Mouse (Mus musculus): ENCODE results near the gene Pdzk1ip1. TPM values are rescaled to one million over a fixed set of nuclear protein-coding genes. Genes with fewer than 3 reads are reported as not detected.

The Pdzk1ip1 gene
- total and polyA plus RNA-seq, 3 experiments: 0.55 TPM; not detected in 2

DNA sequence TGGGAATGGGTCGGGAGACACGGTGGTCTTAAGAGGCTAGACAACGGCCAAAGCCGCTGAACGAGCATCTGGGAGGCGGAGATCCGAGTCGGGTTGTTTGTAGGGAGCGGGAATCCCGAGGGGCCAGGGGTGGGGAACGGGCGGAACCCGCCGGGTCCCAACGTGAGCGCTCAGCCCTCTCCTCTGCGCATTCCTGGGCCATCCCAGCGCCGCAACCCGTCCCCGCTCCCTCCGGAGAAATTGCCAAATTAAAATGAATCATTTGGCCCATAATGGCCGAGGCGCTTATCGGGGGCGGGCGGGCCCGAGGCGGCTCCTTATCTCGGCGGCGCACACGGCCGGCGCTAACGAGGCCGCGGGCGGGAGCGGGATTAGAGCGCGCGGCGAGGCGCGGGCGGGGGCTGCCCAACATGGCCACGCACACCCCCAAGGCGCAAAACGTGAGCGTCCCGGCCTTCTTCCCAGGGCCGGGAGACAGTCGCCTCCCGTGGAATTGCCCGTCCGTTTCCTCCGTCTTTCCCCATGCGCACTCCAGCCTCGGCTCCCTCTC, 32.1 kb upstream of the Pdzk1ip1 start, which contains the start of gene Tal1:
Gene Tal1, plus strand, starts transcription at position 56 of the 550 bp plus-strand sequence.
- Histone ChIP-seq H3K27ac (ENCODE audit: insufficient read depth, low read depth) (no peak within 1 kb of the TSS), H3K4me1 (ENCODE audit: control insufficient read depth in 1 of 2, insufficient read depth in 2 of 2) (no peaks in the 10 kb centered on the region), H3K27me3 (replicated peaks) (peaks cover 83% of the 10 kb centered on the region), H3K9ac (ENCODE audit: insufficient read depth, low read depth) (no peak within 1 kb of the TSS), H3K4me3 (replicated peaks in 1 of 3; ENCODE audit: low read depth in 2 of 3, low read length in 2 of 3, poor library complexity in 1 of 3) (peak within 1 kb of the TSS in 1 of 3 experiments; percentile 9), H3K9me3 (replicated peaks; ENCODE audit: low read length) (peaks cover 8% of the 10 kb centered on the region), H3K4me2 (ENCODE audit: insufficient read depth, low read depth, poor library complexity, severe bottlenecking) (peak within 1 kb of the TSS; percentile 32), H3K36me3 (replicated peaks in 1 of 2; ENCODE audit: control insufficient read depth in 1 of 2, insufficient read depth in 1 of 2, low read length in 1 of 2) (no peaks in the 10 kb centered on the region), H3K79me2 (replicated peaks; ENCODE audit: control insufficient read depth, extremely low read depth, insufficient read depth, poor library complexity, severe bottlenecking) (no peaks in the 10 kb centered on the region)
- DNase-seq (ENCODE audit: extremely low read depth): no peak
- TF ChIP-seq MEF2A (IDR thresholded peaks at IDR 0.05; ENCODE audit: borderline replicate concordance, low read depth, low read length) (no peak), ELF1 (IDR thresholded peaks at IDR 0.05; ENCODE audit: low read depth, low read length) (no peak)
- in situ Hi-C loops (cut with MboI; ENCODE audit: low pct_ligation_motif_present, low pct_unique_long_range_greater_than_20kb, low sequenced_read_pairs): no loop called here
- dilution Hi-C loops (cut with MboI; ENCODE audit: extremely low pct_ligation_motif_present, extremely low pct_unique_long_range_greater_than_20kb, low sequenced_read_pairs): no loop called here

DNA sequence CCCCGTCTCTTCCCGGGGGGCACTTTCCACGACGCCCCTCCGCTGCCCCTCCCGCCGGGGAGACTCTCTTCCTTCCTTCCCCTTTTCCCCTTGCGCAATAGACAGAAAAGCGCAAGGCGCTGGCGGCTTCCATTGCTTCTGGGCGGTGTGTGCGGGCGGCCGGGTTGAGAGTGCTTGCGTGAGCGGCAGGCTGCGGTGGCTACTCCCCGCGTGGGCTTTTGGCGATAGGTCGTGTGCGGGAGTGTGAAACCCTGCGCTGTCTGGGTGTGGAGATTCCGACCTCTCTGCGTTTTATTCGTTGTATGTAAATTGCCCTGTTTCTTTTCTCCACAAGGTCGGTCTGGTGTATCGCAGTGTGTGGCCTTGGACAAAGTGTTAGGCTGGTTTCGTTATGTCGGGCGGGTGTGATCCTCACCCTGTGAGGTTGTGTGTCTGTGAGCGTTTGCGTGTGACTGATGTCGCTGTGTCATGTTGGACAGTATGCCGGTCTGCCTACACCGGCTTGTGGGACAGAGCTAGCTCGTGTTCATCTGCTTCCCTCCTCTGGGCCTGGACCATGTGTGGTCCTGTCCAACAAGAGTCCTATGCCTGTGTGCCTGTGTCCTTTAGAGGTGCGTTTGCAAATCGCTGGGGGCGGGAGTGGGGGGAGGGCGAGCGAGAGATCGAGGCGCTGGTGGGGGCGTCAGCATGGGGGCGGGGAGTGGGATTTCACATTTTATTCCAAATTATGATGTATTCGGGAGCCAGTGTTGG, 31.4 kb upstream of the Pdzk1ip1 start:
- Histone ChIP-seq H3K27me3 (replicated peaks) (peaks cover 81% of the 10 kb centered on the region), H3K36me3 (replicated peaks in 1 of 2; ENCODE audit: control insufficient read depth in 1 of 2, insufficient read depth in 1 of 2, low read length in 1 of 2) (no peaks in the 10 kb centered on the region), H3K4me1 (ENCODE audit: control insufficient read depth in 1 of 2, insufficient read depth in 2 of 2) (no peaks in the 10 kb centered on the region), H3K79me2 (replicated peaks; ENCODE audit: control insufficient read depth, extremely low read depth, insufficient read depth, poor library complexity, severe bottlenecking) (no peaks in the 10 kb centered on the region), H3K4me3 (replicated peaks in 1 of 3; ENCODE audit: low read depth in 2 of 3, low read length in 2 of 3, poor library complexity in 1 of 3) (peak overlapping the region in 1 of 3 experiments; percentile 9), H3K9ac (ENCODE audit: insufficient read depth, low read depth) (no peak overlapping the region), H3K9me3 (replicated peaks; ENCODE audit: low read length) (peaks cover 8% of the 10 kb centered on the region), H3K27ac (ENCODE audit: insufficient read depth, low read depth) (no peak overlapping the region), H3K4me2 (ENCODE audit: insufficient read depth, low read depth, poor library complexity, severe bottlenecking) (peak overlapping the region; percentile 32)
- no peak for DNase-seq (ENCODE audit: extremely low read depth)
- in situ Hi-C loops (cut with MboI; ENCODE audit: low pct_ligation_motif_present, low pct_unique_long_range_greater_than_20kb, low sequenced_read_pairs): no loop called here
- dilution Hi-C loops (cut with MboI; ENCODE audit: extremely low pct_ligation_motif_present, extremely low pct_unique_long_range_greater_than_20kb, low sequenced_read_pairs): no loop called here
- no peak for TF ChIP-seq USF2 (conservative IDR thresholded peaks at IDR 0.05; ENCODE audit: low read depth, low read length)
- no peak for TF ChIP-seq TCF12 (IDR thresholded peaks at IDR 0.05; ENCODE audit: low read depth, low read length)
- TF ChIP-seq BHLHE40 (IDR thresholded peaks at IDR 0.05; ENCODE audit: low read depth, low read length): no peak
- no peak for TF ChIP-seq ZMIZ1 (IDR thresholded peaks at IDR 0.05; ENCODE audit: low read depth, low read length)
- TF ChIP-seq RCOR1 (conservative IDR thresholded peaks at IDR 0.05; ENCODE audit: low read depth, low read length): no peak
- TF ChIP-seq HCFC1 (IDR thresholded peaks at IDR 0.05; ENCODE audit: low read depth, low read length): no peak

DNA sequence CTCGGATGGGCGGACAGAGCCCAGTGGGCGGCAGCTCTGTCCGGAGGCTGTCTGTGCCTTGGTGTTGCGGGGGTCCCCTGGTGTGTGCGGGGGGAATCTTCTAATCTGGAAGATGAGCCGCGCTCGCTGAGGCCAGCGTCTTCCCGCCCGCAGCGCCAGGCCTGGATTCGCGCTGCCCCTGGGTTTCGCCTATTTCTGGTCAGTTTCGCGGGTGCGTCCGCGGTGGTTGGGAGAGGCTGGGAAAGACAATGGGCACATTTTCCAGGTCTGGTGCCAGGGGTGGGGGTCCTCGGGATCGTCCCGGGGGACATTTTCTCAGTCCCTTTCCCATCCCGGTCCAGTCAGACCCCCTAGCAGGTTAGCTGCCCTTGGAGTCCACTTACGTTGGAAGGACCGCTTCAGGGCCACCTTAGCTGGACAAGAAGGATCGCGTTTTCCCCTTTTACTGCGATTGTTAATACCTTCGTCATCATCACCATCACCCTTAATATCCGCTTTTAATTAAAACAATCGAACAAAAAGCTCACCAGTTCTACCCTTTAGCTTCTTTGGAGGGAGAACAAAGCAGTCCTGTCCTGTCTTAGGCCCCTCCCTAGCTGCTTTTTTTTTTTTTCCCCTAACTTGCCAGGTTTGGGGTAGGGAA, 30.7 kb upstream of the Pdzk1ip1 start:
- no peak overlapping the region for H3K9ac ChIP-seq (ENCODE audit: insufficient read depth, low read depth)
- dilution Hi-C loops (cut with MboI; ENCODE audit: extremely low pct_ligation_motif_present, extremely low pct_unique_long_range_greater_than_20kb, low sequenced_read_pairs): no loop called here

More for the DNA sequence above, 30.7 kb upstream of the Pdzk1ip1 start:
- no peaks in the 10 kb centered on the region for H3K79me2 ChIP-seq (replicated peaks; ENCODE audit: control insufficient read depth, extremely low read depth, insufficient read depth, poor library complexity, severe bottlenecking)
- no peaks in the 10 kb centered on the region for H3K36me3 ChIP-seq (replicated peaks in 1 of 2; ENCODE audit: control insufficient read depth in 1 of 2, insufficient read depth in 1 of 2, low read length in 1 of 2)
- peaks cover 8% of the 10 kb centered on the region for H3K9me3 ChIP-seq (replicated peaks; ENCODE audit: low read length)
- no peak for DNase-seq (ENCODE audit: extremely low read depth)
- H3K27me3 ChIP-seq (replicated peaks): peaks cover 81% of the 10 kb centered on the region
- TF ChIP-seq JUND (conservative IDR thresholded peaks at IDR 0.05; ENCODE audit: low read depth, low read length): no peak
- no peak for TF ChIP-seq UBTF (IDR thresholded peaks at IDR 0.05; ENCODE audit: low read depth, low read length)
- TF ChIP-seq NELFE (IDR thresholded peaks at IDR 0.05; ENCODE audit: low read depth, low read length): no peak
- TF ChIP-seq BHLHE40 (IDR thresholded peaks at IDR 0.05; ENCODE audit: low read depth, low read length): no peak
- no peak for TF ChIP-seq CTCF (conservative IDR thresholded peaks at IDR 0.05 in 1 of 2, IDR thresholded peaks at IDR 0.05 in 1 of 2; ENCODE audit: low read depth in 2 of 2, low read length in 2 of 2)
- no peak for TF ChIP-seq MEF2A (IDR thresholded peaks at IDR 0.05; ENCODE audit: borderline replicate concordance, low read depth, low read length)
- no peak for TF ChIP-seq MAZ (IDR thresholded peaks at IDR 0.05; ENCODE audit: low read depth, low read length)
- no peak for TF ChIP-seq ZC3H11A (IDR thresholded peaks at IDR 0.05; ENCODE audit: low read depth, low read length)
- TF ChIP-seq IRF4 (IDR thresholded peaks at IDR 0.05; ENCODE audit: low read depth, low read length): no peak
- no peak for TF ChIP-seq HCFC1 (IDR thresholded peaks at IDR 0.05; ENCODE audit: low read depth, low read length)
- no peak for TF ChIP-seq CHD2 (IDR thresholded peaks at IDR 0.05; ENCODE audit: low read length)
- TF ChIP-seq CHD1 (IDR thresholded peaks at IDR 0.05; ENCODE audit: low read depth, low read length): no peak
- TF ChIP-seq TCF12 (IDR thresholded peaks at IDR 0.05; ENCODE audit: low read depth, low read length): no peak
- no peak for TF ChIP-seq ZMIZ1 (IDR thresholded peaks at IDR 0.05; ENCODE audit: low read depth, low read length)
- peaks cover 0 to under 1% of the 10 kb centered on the region in 2 experiments; a peak in 1 of 4 replicates for H3K4me1 ChIP-seq (ENCODE audit: control insufficient read depth in 1 of 2, insufficient read depth in 2 of 2)
- no peak overlapping the region for H3K4me2 ChIP-seq (ENCODE audit: insufficient read depth, low read depth, poor library complexity, severe bottlenecking)
- no peak overlapping the region for H3K27ac ChIP-seq (ENCODE audit: insufficient read depth, low read depth)
- in situ Hi-C loops (cut with MboI; ENCODE audit: low pct_ligation_motif_present, low pct_unique_long_range_greater_than_20kb, low sequenced_read_pairs): no loop called here
- H3K4me3 ChIP-seq (replicated peaks in 1 of 3; ENCODE audit: low read depth in 2 of 3, low read length in 2 of 3, poor library complexity in 1 of 3): no peak overlapping the region
